Mouse (Mus musculus): ENCODE measurements around the gene Susd1.
"Not testable (repeated sequence)": the region's sequence is repeated elsewhere in the genome, so short reads cannot be mapped to it uniquely, and the experiment has no call there.

Gene Susd1

GRCm38 (mm10) chr4:59286351-59286750, 152.1 kb downstream of the Susd1 start:
- not testable (repeated sequence) for DNase-seq (ENCODE audit: low spot score in 2 of 2)

DNA sequence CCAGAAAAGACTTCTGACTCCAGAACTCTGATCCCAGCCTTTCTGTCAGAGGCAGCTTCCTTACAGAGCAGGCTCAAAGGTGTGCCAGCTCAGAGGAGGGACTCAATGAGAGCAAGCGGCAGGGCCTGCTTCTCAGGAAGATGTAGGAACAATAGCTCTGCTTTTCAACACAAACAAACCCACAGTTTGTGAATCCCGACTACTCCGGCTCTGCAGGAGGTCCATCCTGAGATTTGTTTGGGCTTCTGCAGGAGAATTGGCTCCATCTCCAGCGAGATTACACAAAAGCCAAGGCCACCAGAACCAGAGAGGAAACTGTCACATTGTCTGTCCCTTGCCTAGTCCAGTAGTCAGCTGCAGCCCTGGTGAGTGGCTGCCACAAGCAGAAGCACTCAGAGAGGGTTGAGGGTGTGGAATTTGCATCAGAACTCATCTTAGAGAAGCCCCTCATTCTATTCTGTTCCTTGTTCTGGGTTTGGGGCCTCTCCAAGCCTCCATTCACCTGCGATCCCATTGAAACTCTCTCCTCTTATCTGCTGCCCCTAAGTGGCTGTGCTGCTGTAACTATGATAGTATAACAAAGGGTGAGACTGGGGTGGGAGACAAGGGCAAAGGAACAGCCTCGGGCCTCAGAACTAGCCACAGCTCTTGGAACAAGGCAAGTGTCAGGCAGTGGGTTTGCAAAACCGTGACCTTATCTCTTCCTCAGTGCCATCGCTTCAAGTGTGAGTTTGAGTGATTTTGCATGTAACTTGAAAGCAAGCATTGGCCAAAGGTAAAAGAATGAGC, 155.5 kb downstream of the Susd1 start:
- no peak for DNase-seq (ENCODE audit: low spot score in 2 of 2)

DNA sequence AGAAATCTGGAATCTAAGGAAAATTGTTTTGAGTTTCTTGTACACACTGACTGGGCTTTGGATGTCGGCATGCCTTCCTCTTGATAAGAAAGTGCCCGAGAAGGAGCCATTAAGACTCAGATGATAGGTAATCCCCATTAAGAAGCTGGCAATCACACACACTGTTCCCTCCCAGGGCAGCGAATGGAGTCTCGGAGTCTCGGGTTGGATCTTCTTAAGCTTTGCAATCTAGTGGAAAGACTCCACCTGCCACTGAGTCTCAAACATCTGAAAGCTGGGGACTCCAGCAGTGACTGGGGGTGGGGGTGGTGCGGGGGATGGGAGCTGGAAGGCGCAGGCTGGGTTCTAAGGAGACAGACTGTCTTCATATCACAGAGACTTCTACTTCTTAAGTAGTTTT, 156.3 kb downstream of the Susd1 start:
- DNase-seq (ENCODE audit: low spot score in 2 of 2): no peak

GRCm38 (mm10) chr4:59280876-59281275, 157.6 kb downstream of the Susd1 start:
- no peak for DNase-seq (ENCODE audit: low spot score in 2 of 2)

DNA sequence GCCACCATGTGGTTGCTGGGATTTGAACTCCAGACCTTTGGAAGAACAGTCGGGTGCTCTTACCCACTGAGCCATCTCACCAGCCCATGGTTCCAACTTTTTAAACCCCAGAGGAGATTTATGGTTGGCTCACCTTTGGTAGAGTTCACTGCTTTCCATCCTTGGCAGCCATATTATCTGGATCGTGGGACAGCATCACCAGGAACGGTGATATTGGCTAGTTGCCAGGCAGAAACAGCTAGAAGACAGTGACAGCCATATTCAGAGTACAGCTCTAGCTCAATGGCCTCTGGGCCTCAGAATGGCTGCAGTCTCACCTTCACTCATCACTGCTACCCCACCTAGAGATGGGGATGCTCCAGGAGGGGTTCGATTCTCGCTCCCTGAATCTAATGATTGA, 159.3 kb downstream of the Susd1 start:
- no peak for DNase-seq (ENCODE audit: low spot score in 2 of 2)

- peak in 1 of 2 experiments; percentile 79 for DNase-seq (ENCODE audit: low spot score in 2 of 2)
These were observed 160.0 kb downstream of the Susd1 start for GRCm38 (mm10) chr4:59278410-59278809.

DNA sequence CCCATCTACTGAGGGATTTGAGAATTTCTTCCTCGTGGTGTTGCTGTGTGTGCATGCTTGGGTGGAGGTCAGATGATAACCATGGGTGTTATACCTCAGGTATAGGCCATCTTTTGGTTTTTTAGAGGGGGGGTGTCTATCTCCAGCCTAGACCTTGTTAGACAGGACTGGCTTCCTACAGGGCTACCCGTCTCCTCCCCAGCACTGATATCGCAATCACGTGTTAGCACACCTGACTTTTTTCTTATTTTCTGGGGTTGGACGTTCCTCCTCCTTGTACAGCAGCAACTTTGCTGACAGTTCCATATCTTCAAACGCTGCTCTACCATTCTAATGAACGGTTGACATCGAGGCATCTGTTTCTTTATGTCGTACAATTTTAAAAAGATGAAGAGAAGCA, 160.5 kb downstream of the Susd1 start:
- no peak for DNase-seq (ENCODE audit: low spot score in 2 of 2)

DNA sequence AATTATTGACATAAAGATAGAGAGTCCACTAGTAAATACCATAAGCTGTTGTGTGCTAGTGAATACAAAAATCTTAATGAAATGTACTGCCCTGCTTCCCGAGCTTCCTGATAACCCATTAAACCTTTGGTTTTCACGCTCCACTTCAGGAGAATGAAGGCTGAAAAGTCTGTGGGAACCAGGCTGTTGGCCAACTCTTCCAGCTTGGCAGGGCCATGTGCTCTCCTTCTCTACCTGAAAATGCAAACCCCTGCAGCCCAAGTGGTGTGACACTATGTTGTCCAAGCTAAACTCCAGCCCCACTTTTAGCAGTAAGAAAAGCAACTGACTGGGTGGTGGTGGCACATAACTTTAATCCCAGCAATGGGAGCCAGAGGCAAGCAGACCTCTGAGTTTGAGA, 162.5 kb downstream of the Susd1 start:
- no peak for DNase-seq (ENCODE audit: low spot score in 2 of 2)

DNA sequence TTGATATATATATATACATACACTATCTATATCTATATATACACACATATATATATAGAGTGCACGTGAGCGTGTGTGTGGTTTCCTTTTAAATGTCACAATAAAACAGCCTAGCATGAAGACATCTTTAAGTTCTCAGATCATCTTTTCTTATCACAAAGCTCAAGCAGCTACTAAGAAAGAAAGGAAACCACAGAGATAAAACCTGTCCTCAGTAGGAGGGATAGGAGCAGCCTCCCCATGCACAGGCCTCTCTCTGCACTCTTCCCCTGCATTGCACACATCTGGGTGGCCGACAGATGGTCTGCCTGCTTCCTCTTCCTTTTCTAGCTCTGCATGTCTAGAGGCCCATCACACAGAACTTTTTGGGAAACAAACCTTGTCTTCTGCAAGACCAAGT, 162.9 kb downstream of the Susd1 start:
- peak; percentile 17 to 59 for DNase-seq (ENCODE audit: low spot score in 2 of 2)

GRCm38 (mm10) chr4:59274136-59274535, 164.3 kb downstream of the Susd1 start:
- no peak for DNase-seq (ENCODE audit: low spot score in 2 of 2)

DNA sequence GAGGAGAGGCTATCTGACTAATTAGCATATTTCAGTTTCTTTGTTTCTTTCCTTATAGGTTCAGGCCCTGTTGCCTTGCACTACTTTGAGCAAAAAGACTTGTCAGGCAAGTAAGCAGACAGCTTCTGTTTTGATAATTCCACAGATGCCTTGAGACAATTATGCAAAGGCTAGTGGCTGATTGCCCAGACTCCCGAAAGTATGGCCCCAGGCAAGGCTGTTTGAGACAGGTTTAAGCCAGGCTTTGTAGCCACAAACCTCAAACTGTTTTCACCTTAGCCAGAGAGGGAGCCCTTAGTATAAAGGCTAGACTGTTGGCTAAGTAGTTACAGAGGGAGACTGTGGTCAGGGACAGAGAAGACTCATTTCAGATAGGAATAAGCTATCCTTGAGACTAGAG, 165.1 kb downstream of the Susd1 start:
- no peak for DNase-seq (ENCODE audit: low spot score in 2 of 2)

DNA sequence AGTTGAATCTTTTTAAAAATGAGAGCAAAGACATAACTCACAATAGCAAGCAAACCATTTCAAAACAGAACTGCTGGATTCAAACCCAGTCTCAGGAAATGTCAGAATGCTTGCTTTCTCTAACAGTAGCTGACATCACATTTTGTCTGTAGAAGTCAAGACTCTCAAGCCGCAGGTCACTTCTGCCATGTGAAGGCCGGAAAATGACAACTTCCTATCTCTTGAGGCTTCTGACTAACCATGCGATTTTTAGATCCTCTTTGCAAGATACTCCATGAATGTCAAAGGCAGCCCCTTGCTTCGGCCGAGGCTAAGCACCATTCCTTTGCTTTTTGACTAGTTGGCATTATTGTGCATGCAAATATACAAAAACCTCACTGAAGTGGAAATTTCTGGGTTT, 172.8 kb downstream of the Susd1 start:
- DNase-seq (ENCODE audit: low spot score in 2 of 2): peak in 1 of 2 experiments; percentile 7

DNA sequence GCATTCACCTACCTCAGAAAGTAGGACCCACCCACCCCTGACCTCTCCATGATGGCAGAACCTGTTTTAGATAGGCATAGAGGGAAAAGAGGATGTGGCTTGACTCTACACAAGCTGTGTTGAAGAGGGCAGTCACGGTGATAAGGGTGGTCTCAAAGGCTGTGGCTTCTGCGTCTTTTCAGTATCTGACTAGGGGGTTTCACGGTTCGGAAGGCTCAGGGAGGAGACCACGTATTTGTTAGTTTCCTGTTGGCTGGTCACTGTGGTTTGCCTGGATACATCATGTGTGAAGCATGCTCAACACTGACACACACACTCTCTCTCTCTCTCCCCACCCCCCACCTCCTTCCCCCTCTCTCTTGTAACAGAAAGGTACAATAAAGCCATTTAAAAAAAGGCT, 173.3 kb downstream of the Susd1 start:
- DNase-seq (ENCODE audit: low spot score in 2 of 2): peak in 1 of 2 experiments; percentile 18

Data from spleen, postnatal 10 days (tissue).